Mouse (Mus musculus) skeletal muscle tissue, adult 2 months (tissue): ENCODE measurements at regions not wholly inside any gene's neighbourhood (a gene's known extent, or its start where the extent isn't known, plus 50 kb on each side); places are given as distances from the start of the nearest gene placed in this dataset.

ENCODE experiments used
- DNase-seq: peaks from one replicate; pipeline ENCODE4 v3.0.0-alpha.2; 2012; ENCODE audit warnings: low read depth, low spot score

GRCm38 (mm10) chr10:122197703-122198102 lies 100.5 kb upstream of the Rxylt1 start:
- no peak for DNase-seq

GRCm38 (mm10) chr10:122194139-122194538 lies 97.0 kb upstream of the Rxylt1 start:
- no peak for DNase-seq

- DNase-seq = no peak
Observed at GRCm38 (mm10) chr10:122193343-122193742, 96.2 kb upstream of the Rxylt1 start.

GRCm38 (mm10) chr10:122185152-122185745 lies 88.1 kb upstream of the Rxylt1 start:
- DNase-seq = no peak

- DNase-seq = no peak
Observed at GRCm38 (mm10) chr10:122183025-122183424, 85.9 kb upstream of the Rxylt1 start.

- no peak for DNase-seq
Observed at GRCm38 (mm10) chr10:122149038-122149437, 51.9 kb upstream of the Rxylt1 start.

- DNase-seq = no peak
Observed at GRCm38 (mm10) chr10:122148609-122149008, 51.4 kb upstream of the Rxylt1 start.
